Mouse (Mus musculus) embryonic fibroblast, embryonic 13.5 days (primary cell): Measurements from ENCODE around the gene BC035044.
"Not testable (repeated sequence)": the region's sequence is repeated elsewhere in the genome, so short reads cannot be mapped to it uniquely, and the experiment has no call there.

Experiments
- CTCF ChIP-seq: IDR thresholded peaks from 2 replicates; pipeline ENCODE4 v1.5.1; 2011; ENCODE audit warnings: mild to moderate bottlenecking, control low read depth, low read length, moderate library complexity, borderline replicate concordance; ENCODE audit not compliant: insufficient read depth
- POLR2A ChIP-seq: IDR thresholded peaks from 2 replicates; pipeline ENCODE4 v1.6.1; 2011; ENCODE audit warnings: low read depth, mild to moderate bottlenecking, control low read depth, low read length, moderate library complexity

DNA sequence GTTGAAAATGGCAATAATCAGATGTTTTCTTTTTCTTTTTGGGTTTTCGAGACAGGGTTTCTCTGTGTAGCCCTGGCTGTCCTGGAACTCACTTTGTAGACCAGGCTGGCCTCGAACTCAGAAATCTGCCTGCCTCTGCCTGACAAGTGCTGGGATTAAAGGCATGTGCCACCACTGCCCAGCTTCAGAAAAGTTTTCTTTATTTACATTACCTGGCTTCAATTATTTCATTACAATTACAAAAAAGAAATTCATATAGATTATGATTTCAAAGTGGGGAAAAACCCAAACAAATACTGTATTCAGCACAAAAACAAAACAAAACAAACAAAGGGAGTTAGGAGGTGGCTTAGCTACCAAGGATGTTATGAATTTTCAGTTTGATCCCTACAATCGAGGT lies 50.3 kb downstream of the BC035044 start:
- not testable (repeated sequence) for TF ChIP-seq POLR2A, CTCF
